Mouse (Mus musculus) urinary bladder, postnatal 36 days (tissue): ENCODE measurements around the gene Tmppe.

Experiments used
- DNase-seq, 2 experiments: peaks; one replicate each; pipeline ENCODE4 v3.0.0; 2022; ENCODE audit warnings: low spot score in 2 of 2, mixed read lengths in 1 of 2

Gene Tmppe

GRCm38 (mm10) chr9:114394677-114395076, 6.2 kb upstream of the Tmppe start:
- no peak for DNase-seq

- DNase-seq, result no peak
Measured at GRCm38 (mm10) chr9:114395258-114395657, 5.6 kb upstream of the Tmppe start.

- DNase-seq, result no peak
Measured at GRCm38 (mm10) chr9:114399680-114400079, 1.2 kb upstream of the Tmppe start.

GRCm38 (mm10) chr9:114400588-114400948, 337 bp upstream of the Tmppe start:
- no peak for DNase-seq

GRCm38 (mm10) chr9:114401685-114402080, 778 bp downstream of the Tmppe start:
- no peak for DNase-seq

- DNase-seq, result no peak
Measured at GRCm38 (mm10) chr9:114407676-114408075, 6.8 kb downstream of the Tmppe start.

GRCm38 (mm10) chr9:114410313-114410862, 9.5 kb downstream of the Tmppe start:
- DNase-seq, result no peak

- DNase-seq, result no peak
Measured at GRCm38 (mm10) chr9:114411295-114411694, 10.4 kb downstream of the Tmppe start.

- no peak for DNase-seq
Measured at GRCm38 (mm10) chr9:114412406-114412805, 11.5 kb downstream of the Tmppe start.

- DNase-seq, result peak; percentile 30 to 61
Measured at GRCm38 (mm10) chr9:114413866-114414265, 13.0 kb downstream of the Tmppe start.

- no peak for DNase-seq
Measured at GRCm38 (mm10) chr9:114415701-114416100, 14.8 kb downstream of the Tmppe start.

GRCm38 (mm10) chr9:114416646-114417517, 16.0 kb downstream of the Tmppe start:
- DNase-seq, result no peak

GRCm38 (mm10) chr9:114418187-114418586, 17.3 kb downstream of the Tmppe start:
- DNase-seq, result peak in 1 of 2 experiments; percentile 26

GRCm38 (mm10) chr9:114420443-114420842, 19.5 kb downstream of the Tmppe start:
- no peak for DNase-seq

- no peak for DNase-seq
Measured at GRCm38 (mm10) chr9:114421045-114421444, 20.1 kb downstream of the Tmppe start.

- no peak for DNase-seq
Measured at GRCm38 (mm10) chr9:114421797-114422196, 20.9 kb downstream of the Tmppe start.

- no peak for DNase-seq
Measured at GRCm38 (mm10) chr9:114425576-114425975, 24.7 kb downstream of the Tmppe start.

GRCm38 (mm10) chr9:114426201-114426600, 25.3 kb downstream of the Tmppe start:
- DNase-seq, result no peak

- no peak for DNase-seq
Measured at GRCm38 (mm10) chr9:114427425-114427824, 26.5 kb downstream of the Tmppe start.

- no peak for DNase-seq
Measured at GRCm38 (mm10) chr9:114428103-114428834, 27.4 kb downstream of the Tmppe start.

- no peak for DNase-seq
Measured at GRCm38 (mm10) chr9:114435668-114436067, 34.8 kb downstream of the Tmppe start.

GRCm38 (mm10) chr9:114440548-114440947, 39.6 kb downstream of the Tmppe start:
- DNase-seq, result peak; percentile 16 to 23

- no peak for DNase-seq
Measured at GRCm38 (mm10) chr9:114442225-114442624, 41.3 kb downstream of the Tmppe start.
